Mouse (Mus musculus) kidney, adult 2 months (tissue): Measurements from ENCODE around the gene Gimap3. TPM values are rescaled to one million over a fixed set of nuclear protein-coding genes. Genes with fewer than 3 reads are reported as not detected.

ENCODE experiments used
- DNase-seq: peaks from one replicate; pipeline ENCODE4 v3.0.0; 2021
- H3K27ac ChIP-seq: fragments of 200-500 bp; 2 replicates; pipeline ENCODE4 v1.5.1; 2012; ENCODE audit warnings: low read depth, low read length, control low read depth, inconsistent platforms; ENCODE audit not compliant: insufficient read depth
- H3K27me3 ChIP-seq: fragments of 200-500 bp; replicated peaks from 2 replicates; pipeline ENCODE4 v1.6.1; 2012; ENCODE audit warnings: mild to moderate bottlenecking, moderate library complexity, low read length, inconsistent platforms; ENCODE audit not compliant: control insufficient read depth, insufficient read depth
- H3K36me3 ChIP-seq: fragments of 200-500 bp; 2 replicates; pipeline ENCODE4 v1.6.1; 2012; ENCODE audit warnings: mild to moderate bottlenecking, moderate library complexity, low read length, inconsistent platforms; ENCODE audit not compliant: control insufficient read depth, insufficient read depth
- H3K4me1 ChIP-seq: fragments of 200-500 bp; 2 replicates; pipeline ENCODE4 v1.6.1; 2011; ENCODE audit warnings: low read length; ENCODE audit not compliant: control insufficient read depth, insufficient read depth
- H3K4me3 ChIP-seq: fragments of 200-500 bp; 2 replicates; pipeline ENCODE4 v1.5.1; 2011; ENCODE audit warnings: mild to moderate bottlenecking, low read depth, low read length, control low read depth; ENCODE audit not compliant: insufficient read depth
- CTCF ChIP-seq: fragments of 200-500 bp; conservative IDR thresholded peaks from 2 replicates; pipeline ENCODE4 v1.5.1; 2011; ENCODE audit warnings: low read depth, mild to moderate bottlenecking, control low read depth, low read length, moderate library complexity, mixed read lengths; ENCODE audit not compliant: insufficient read depth, insufficient read length
- POLR2A ChIP-seq: fragments of 200-500 bp; IDR thresholded peaks from one replicate; pipeline ENCODE4 v1.6.1; 2011; ENCODE audit warnings: low read depth, low read length, control low read depth
- WGBS: fragments of 180-500 bp; shearing (Covaris S2); methylation state at CpG from one replicate; pipeline ENCODE4 v1.1.7; 2018; 5-methylcytosine and 5-hydroxymethylcytosine counted together
- polyA plus RNA-seq: library from polyadenylated mRNA; depleted of rRNA; stranded (reverse); fragments of >200 nt; gene quantifications from 2 replicates; pipeline ENCODE4 v1.2.3, GENCODE M21; 2012; rRNA removed

Gimap3 gene
- polyA plus RNA-seq, 1 experiment = 10.6 TPM

GRCm38 (mm10) chr6:48720326-48720725, 50.3 kb downstream of the Gimap3 start:
- H3K27me3 ChIP-seq = no peaks in the 10 kb centered on the region
- no peak overlapping the region for H3K27ac ChIP-seq
- no peaks in the 10 kb centered on the region for H3K4me1 ChIP-seq
- no peak for TF ChIP-seq POLR2A
- TF ChIP-seq CTCF = no peak
- H3K36me3 ChIP-seq = no peaks in the 10 kb centered on the region
- H3K4me3 ChIP-seq = no peak overlapping the region
- WGBS = 73% methylated on average over 4 of the region's 4 CpGs
- no peak for DNase-seq

GRCm38 (mm10) chr6:48718455-48718854, 52.2 kb downstream of the Gimap3 start, which contains the start of the genes Gm28053 and Gimap7:
TSS of gene Gm28053 (plus strand) at chr6:48718607.
TSS of gene Gimap7 (plus strand) at chr6:48718621.
- H3K4me3 ChIP-seq = no peak within 1 kb of the TSS
- 70% methylated on average over 2 of the region's 2 CpGs for WGBS
- H3K4me1 ChIP-seq = no peaks in the 10 kb centered on the region
- no peak within 1 kb of the TSS for H3K27ac ChIP-seq
- no peaks in the 10 kb centered on the region for H3K27me3 ChIP-seq
- TF ChIP-seq POLR2A = no peak
- no peak for TF ChIP-seq CTCF
- no peaks in the 10 kb centered on the region for H3K36me3 ChIP-seq
- no peak for DNase-seq

Other genes starting within 250 kb of the Gimap3 start
- 101 and 109 TPM in 2 replicates for gene Atp6v0e2, start 233.2 kb downstream of the Gimap3 start, polyA plus RNA-seq
- gene Lrrc61, start 216.1 kb downstream of the Gimap3 start, polyA plus RNA-seq = 35.3 and 36.5 TPM in 2 replicates
- gene Rarres2, start 198.1 kb downstream of the Gimap3 start, polyA plus RNA-seq = 87.9 and 89.2 TPM in 2 replicates
- gene Gm45021, start 181.2 kb downstream of the Gimap3 start, polyA plus RNA-seq = not detected in 2 replicates
- gene Repin1, start 177.0 kb downstream of the Gimap3 start, polyA plus RNA-seq = 49.2 and 73.1 TPM in 2 replicates
- 0.42 and 0.49 TPM in 2 replicates for gene Gm44965, start 176.9 kb downstream of the Gimap3 start, polyA plus RNA-seq
- 4.3 and 6.1 TPM in 2 replicates for gene Zfp775, start 168.8 kb downstream of the Gimap3 start, polyA plus RNA-seq
- gene AI854703, start 144.1 kb downstream of the Gimap3 start, polyA plus RNA-seq = 30.9 and 37.4 TPM in 2 replicates
- 6.1 and 9.1 TPM in 2 replicates for gene Gimap8, start 123.6 kb downstream of the Gimap3 start, polyA plus RNA-seq
- gene Gimap9, start 94.7 kb downstream of the Gimap3 start, polyA plus RNA-seq = 6.8 and 10.1 TPM in 2 replicates
- gene Gimap4, start 86.3 kb downstream of the Gimap3 start, polyA plus RNA-seq = 27.5 and 44.3 TPM in 2 replicates
- gene Gimap6, start 62.6 kb downstream of the Gimap3 start, polyA plus RNA-seq = 14.2 and 24.0 TPM in 2 replicates
- not detected in 2 replicates for gene Gm28053, start 52.2 kb downstream of the Gimap3 start, polyA plus RNA-seq
- 0.20 and 0.97 TPM in 2 replicates for gene Gimap7, start 52.2 kb downstream of the Gimap3 start, polyA plus RNA-seq
- 8.3 and 10.0 TPM in 2 replicates for gene Gimap1, start 31.8 kb downstream of the Gimap3 start, polyA plus RNA-seq
- gene Gimap5, start 24.7 kb downstream of the Gimap3 start, polyA plus RNA-seq = 16.2 and 19.6 TPM in 2 replicates
- gene Tmem176a, start 70.1 kb upstream of the Gimap3 start, polyA plus RNA-seq = 509 and 544 TPM in 2 replicates
- 1,386 and 1,411 TPM in 2 replicates for gene Tmem176b, start 70.6 kb upstream of the Gimap3 start, polyA plus RNA-seq
- 7.3 and 7.7 TPM in 2 replicates for gene Aoc1, start 102.0 kb upstream of the Gimap3 start, polyA plus RNA-seq
- gene 1600015I10Rik, start 159.0 kb upstream of the Gimap3 start, polyA plus RNA-seq = not detected in 2 replicates
- not detected in 2 replicates for gene Doxl2, start 204.1 kb upstream of the Gimap3 start, polyA plus RNA-seq
- 0.05 TPM in 1 of 2 replicates, not detected in the other for gene Svs1, start 216.0 kb upstream of the Gimap3 start, polyA plus RNA-seq